Mouse (Mus musculus) neural tube, embryonic 13.5 days (tissue): ENCODE results near the gene Tnfrsf19. TPM values are rescaled to one million over a fixed set of nuclear protein-coding genes. Genes with fewer than 3 reads are reported as not detected.

Experiments used
- ATAC-seq: fragments of 200-750 bp; cut with Nextera tagmentation; 2 replicates; pipeline ENCODE4 v1.8.0; 2017; ENCODE audit warnings: low read depth, mild to moderate bottlenecking, moderate TSS enrichment, moderate library complexity
- H3K27ac ChIP-seq: fragments of 300-500 bp; sonication (generic); replicated peaks from 2 replicates; pipeline ENCODE4 v1.5.1; 2015; ENCODE audit warnings: moderate library complexity, mild to moderate bottlenecking, inconsistent platforms
- H3K27me3 ChIP-seq: fragments of 300-500 bp; sonication (generic); 2 replicates; pipeline ENCODE4 v1.6.1; 2015; ENCODE audit warnings: mild to moderate bottlenecking, inconsistent platforms
- H3K36me3 ChIP-seq: fragments of 300-500 bp; sonication (generic); 2 replicates; pipeline ENCODE4 v1.6.1; 2015; ENCODE audit warnings: mild to moderate bottlenecking, inconsistent platforms
- H3K4me1 ChIP-seq: fragments of 300-500 bp; sonication (generic); replicated peaks from 2 replicates; pipeline ENCODE4 v1.6.1; 2015; ENCODE audit warnings: inconsistent platforms
- H3K4me2 ChIP-seq: fragments of 300-500 bp; sonication (generic); 2 replicates; pipeline ENCODE4 v1.6.1; 2015; ENCODE audit warnings: inconsistent platforms, mild to moderate bottlenecking, moderate library complexity
- H3K4me3 ChIP-seq: fragments of 300-500 bp; sonication (generic); 2 replicates; pipeline ENCODE4 v1.5.1; 2015; ENCODE audit warnings: mild to moderate bottlenecking, inconsistent platforms
- H3K9ac ChIP-seq: fragments of 300-500 bp; sonication (generic); 2 replicates; pipeline ENCODE4 v1.6.1; 2015; ENCODE audit warnings: moderate library complexity, mild to moderate bottlenecking, inconsistent platforms
- H3K9me3 ChIP-seq: fragments of 300-500 bp; sonication (generic); 2 replicates; pipeline ENCODE4 v1.6.1; 2016; ENCODE audit warnings: inconsistent platforms
- WGBS: fragments of 180-500 bp; shearing (Covaris S2); methylation state at CpG from one replicate; pipeline ENCODE4 v1.1.7; 2015; 5-methylcytosine and 5-hydroxymethylcytosine counted together
- polyA plus RNA-seq: library from polyadenylated mRNA; unstranded; fragments of >200 nt; fragmentation: Nextera tagmentation; extraction: Ambion mirVana; gene quantifications from 2 replicates; pipeline ENCODE4 v1.2.1, GENCODE M21; 2015

Gene Tnfrsf19
- polyA plus RNA-seq, 1 experiment from 2014 or later, result 27.0 TPM

DNA sequence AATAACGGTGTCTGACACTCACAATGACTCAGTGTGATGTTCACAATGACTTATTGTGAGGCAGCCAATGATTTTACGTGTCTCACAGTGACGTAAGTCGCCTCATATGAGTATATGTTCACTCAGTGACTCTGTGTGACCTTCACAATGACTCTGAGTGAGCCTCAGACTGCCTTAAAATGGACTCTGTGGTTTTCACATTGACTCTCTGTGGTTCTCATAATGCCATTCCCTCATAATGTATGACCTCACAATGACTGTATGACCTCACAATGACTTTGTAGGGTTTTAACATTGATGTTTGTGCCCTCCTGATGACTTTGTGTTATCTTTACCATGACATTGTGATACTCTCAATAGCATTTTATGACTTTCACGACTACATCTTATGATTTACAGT is 110.6 kb downstream of the Tnfrsf19 start:
- no peak for ATAC-seq
- Histone ChIP-seq H3K4me1 (no peaks in the 10 kb centered on the region), H3K36me3 (no peaks in the 10 kb centered on the region), H3K9me3 (no peaks in the 10 kb centered on the region), H3K27ac (no peak overlapping the region), H3K9ac (no peak overlapping the region), H3K4me3 (no peak overlapping the region), H3K27me3 (no peaks in the 10 kb centered on the region), H3K4me2 (no peak overlapping the region)
- WGBS, result 80% methylated on average over 5 of the region's 5 CpGs

DNA sequence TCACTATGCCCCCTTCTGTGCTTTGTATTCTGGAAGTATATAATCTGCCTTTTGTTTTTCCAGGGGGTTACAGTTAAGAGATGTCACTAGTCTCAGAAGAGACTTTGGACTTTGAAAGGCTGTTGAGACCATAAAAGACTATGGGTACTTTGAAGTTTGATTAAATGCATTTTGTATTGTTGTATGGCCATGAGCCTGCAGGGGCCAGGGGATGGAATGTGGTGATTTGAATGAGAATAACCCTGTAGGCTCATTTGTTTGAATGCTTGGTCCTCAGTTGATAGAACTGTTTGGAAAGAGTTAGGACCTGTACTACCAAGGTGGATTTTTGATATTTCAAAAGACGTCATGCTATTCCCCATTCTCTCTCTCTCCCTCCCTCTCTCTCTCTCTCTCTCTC is 120.3 kb downstream of the Tnfrsf19 start:
- H3K9ac ChIP-seq, result no peak overlapping the region
- 17% methylated on average over 1 of the region's 1 CpGs for WGBS
- 0 out of 2 replicates have a peak, but pooled peaks cover 2% of the 10 kb centered on the region for H3K9me3 ChIP-seq
- H3K36me3 ChIP-seq, result no peaks in the 10 kb centered on the region
- H3K27me3 ChIP-seq, result no peaks in the 10 kb centered on the region
- no peak overlapping the region for H3K4me3 ChIP-seq
- no peaks in the 10 kb centered on the region for H3K4me1 ChIP-seq
- no peak overlapping the region for H3K27ac ChIP-seq
- H3K4me2 ChIP-seq, result no peak overlapping the region
- ATAC-seq, result no peak

DNA sequence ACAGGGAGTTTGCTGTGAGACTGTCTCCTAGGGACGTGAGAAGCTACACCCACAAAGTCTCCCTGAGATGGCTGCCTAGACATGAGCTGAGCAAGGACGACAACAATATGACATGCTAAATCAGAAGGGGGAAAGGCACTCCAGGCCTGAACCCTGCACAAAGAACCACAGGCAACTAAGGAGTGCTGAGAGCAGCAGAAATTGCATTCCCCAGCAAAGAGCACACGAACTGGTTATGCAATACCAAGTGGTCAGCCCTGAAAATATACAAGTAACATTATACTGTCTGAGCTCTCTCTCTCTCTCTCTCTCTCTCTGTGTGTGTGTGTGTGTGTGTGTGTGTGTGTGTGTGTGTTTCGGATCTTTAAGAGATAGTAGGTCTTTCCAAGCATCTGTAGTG is 129.6 kb downstream of the Tnfrsf19 start:
- Histone ChIP-seq H3K4me3 (no peak overlapping the region), H3K36me3 (no peaks in the 10 kb centered on the region), H3K4me1 (peaks cover 10% of the 10 kb centered on the region), H3K9me3 (no peaks in the 10 kb centered on the region), H3K4me2 (no peak overlapping the region), H3K27ac (no peak overlapping the region), H3K27me3 (no peaks in the 10 kb centered on the region), H3K9ac (no peak overlapping the region)
- 67% methylated on average over 4 of the region's 4 CpGs for WGBS
- ATAC-seq, result no peak

Other genes with a start within 250 kb of the Tnfrsf19 start
- 6.5 and 8.0 TPM in 2 replicates for gene Sacs, start 92.0 kb upstream of the Tnfrsf19 start, polyA plus RNA-seq
- gene Sgcg, start 212.0 kb upstream of the Tnfrsf19 start, polyA plus RNA-seq, result 0.67 and 1.5 TPM in 2 replicates